Mouse (Mus musculus): Measurements from ENCODE around the gene B3galt1. TPM values are rescaled to one million over a fixed set of nuclear protein-coding genes. Genes with fewer than 3 reads are reported as not detected.

Gene B3galt1
- polyA plus RNA-seq, 1 experiment = 0.42 TPM

DNA sequence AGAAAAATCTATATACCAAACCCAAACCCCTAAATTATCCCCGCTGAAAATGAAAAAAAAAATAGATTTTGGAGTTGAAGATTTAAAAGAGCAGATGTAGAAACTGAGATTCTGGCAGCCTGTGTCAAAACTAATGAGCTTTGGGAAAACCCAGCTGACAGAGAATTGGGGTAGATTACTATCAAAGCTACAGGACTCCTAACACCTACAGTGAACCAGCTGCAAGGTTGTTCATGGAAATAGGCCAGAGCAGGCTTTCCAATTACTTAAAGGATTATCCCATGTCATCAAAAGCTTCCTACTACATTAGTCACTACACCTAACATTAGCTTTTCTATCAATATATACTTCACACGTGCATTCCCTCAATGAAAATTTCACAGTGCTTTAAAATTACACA lies 165.1 kb downstream of the B3galt1 start:
- no peak for DNase-seq (ENCODE audit: low read depth)

DNA sequence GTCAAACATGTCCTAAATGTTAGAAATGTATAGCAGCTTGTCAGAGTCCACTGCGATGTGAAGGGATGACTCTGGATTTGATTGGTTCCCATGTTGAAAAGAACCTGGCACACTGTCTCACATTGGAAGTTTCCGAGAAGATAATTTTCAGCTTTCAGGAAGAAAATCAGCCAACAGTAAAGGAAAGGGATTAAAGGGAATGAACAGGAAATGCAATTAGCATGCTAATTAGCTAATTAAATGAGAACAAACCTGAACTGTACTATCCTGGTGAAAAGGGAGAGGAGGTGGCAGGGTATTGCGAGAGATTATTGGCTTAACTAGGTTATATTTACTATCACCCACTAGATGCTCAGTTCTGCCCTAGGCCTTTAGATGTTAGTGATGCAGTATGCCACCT lies 185.9 kb downstream of the B3galt1 start:
- DNase-seq (ENCODE audit: low read depth) = no peak

DNA sequence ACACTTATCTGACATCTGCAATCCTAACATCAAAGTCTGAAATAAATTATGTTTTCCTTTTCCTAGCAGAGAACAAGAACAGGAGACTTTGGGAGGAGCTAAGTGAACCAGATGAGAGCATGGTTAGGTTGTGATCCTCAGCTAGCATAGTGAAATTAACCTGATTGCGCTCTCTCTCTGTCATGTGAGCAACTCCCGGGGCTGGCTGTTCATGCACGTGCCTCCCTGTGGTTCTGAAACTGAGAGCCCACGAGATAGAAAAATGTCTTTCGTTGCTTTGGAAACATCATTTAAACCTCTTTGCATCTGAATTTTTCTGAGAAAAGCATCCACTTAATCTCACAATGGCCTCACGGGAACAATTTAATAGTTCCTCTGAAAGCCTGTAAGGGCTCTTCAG lies 190.8 kb downstream of the B3galt1 start:
- no peak for DNase-seq (ENCODE audit: low read depth)

DNA sequence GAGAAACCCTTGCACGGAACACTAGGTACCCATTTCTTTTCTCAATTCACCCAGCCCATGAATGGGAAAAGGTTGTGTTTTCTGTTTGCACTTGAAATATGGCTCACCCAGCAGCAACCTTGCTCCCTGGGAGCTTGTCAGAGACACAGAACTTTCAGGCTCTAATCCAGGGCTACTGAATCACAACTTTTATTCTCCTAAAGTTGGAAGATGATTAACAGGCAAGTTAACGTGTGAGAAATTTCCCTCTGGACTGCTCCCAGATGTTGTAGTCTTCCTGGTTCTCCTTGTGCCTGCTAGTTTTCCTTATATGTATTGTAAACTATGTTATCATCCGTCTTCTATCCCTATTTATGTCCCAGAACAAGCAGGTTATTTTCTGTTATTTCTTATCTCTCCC lies 221.9 kb downstream of the B3galt1 start:
- no peak for DNase-seq (ENCODE audit: low read depth)

DNA sequence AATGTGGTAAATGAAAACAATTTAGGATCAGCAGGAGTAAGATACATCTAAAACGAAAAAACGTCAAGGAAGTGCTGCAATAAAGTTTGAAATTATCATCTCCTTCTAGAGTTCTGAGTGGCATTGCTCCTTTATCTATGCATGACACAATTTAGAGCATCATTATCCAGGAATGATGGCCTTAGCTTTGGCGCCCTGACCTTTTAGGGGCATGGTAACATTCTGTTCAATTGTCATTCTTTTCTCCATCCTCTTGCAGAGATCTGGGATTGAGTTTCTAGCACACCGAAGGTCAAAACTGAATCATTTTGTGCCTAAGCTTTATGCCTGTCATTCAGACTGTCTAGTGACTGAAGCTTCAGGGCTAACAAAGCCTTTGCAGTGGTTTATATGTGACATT lies 231.9 kb downstream of the B3galt1 start:
- no peak for DNase-seq (ENCODE audit: low read depth)

DNA sequence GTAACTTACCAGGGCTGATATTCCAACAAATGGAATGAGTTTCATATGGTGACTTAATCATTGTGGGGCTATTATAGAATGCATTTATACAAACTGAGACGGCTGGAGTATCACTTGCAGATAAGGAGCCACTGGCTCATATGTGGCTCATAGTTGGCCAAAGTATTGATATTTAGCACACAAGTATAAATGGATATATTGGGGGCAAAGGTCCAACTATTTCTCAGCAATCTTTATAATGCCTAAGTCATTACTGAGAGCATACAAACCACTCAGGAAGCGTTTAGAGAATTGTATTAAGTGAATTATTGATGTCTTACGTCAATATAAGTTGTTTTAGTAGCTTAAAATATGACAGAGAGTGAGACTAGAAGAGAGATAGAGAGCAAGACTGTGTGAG lies 234.3 kb downstream of the B3galt1 start:
- DNase-seq (ENCODE audit: low read depth) = no peak

DNA sequence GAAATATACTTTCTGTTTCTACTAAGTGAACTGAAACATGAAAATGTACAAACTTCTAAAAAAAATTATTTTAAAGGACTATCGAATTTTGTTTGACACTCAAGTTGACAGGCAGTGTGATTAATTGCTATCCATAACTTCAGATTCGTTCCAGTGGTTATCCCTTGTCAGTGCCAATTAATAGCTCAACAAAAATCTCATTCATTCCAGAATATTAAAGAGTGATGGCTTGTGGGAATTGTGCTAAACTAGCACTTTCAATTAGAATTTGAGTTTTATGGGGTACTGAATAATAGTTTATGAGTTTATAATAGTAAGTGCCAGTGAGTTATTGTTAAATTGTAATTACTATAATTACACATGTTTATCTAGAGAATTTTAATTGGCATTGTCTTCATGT lies 250.5 kb downstream of the B3galt1 start:
- DNase-seq (ENCODE audit: low read depth) = no peak

DNA sequence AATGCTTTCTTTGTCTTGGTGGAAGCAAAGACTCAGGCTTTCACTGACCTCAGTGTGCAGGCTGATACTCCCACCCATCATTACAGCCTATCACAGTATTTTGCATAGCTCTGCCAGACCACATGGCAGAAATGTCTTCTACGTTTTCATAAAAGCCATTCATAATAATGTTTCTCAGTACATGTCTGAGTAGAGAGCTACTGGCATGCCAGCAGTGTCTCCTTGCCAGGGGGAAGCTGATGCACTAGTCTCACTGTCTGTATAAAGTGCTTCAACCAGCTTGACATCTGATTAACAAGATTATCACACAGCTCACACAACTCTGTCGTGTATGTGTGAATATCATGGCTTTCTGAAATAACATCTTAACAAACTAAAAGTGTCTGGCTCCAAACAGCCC lies 252.3 kb downstream of the B3galt1 start:
- no peak for DNase-seq (ENCODE audit: low read depth)

DNA sequence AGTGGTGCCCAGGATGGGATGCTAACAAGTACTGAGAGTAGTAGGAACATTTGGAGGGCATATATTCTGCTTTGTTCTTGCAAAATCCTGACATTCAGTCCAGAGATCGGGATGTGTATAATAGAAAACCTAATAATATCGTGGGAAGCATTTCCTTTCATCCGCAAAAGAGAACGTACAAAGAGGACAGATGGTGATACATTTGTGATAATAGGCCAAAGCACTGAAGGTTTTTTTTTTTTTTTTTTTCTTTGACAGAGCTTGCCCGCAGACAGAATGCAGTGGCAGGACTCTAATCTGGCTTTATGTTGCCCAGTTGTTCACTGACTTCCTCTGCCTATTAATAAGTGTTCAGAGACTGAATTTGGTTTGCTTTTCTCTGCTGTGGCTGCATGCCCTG lies 256.7 kb downstream of the B3galt1 start:
- no peak for DNase-seq (ENCODE audit: low read depth)

DNA sequence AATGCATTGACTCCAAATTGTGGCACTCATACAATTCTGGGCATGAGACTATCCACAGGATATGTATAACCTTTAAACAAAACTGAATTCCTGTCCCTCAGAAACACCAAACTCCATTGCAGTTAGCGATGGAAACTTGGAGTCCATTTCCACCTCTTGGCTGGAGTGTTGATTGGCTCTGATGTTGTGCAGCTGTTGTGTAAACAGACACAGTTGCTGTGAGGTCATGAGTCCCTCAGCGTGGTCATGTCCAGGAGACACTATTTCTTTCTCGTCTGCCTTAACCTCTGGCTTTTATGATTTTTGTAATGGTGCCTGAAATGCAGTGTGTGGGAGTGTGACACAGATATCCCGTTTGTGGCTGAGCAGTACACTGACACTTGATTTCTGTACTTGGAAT lies 262.0 kb downstream of the B3galt1 start:
- no peak for DNase-seq (ENCODE audit: low read depth)

DNA sequence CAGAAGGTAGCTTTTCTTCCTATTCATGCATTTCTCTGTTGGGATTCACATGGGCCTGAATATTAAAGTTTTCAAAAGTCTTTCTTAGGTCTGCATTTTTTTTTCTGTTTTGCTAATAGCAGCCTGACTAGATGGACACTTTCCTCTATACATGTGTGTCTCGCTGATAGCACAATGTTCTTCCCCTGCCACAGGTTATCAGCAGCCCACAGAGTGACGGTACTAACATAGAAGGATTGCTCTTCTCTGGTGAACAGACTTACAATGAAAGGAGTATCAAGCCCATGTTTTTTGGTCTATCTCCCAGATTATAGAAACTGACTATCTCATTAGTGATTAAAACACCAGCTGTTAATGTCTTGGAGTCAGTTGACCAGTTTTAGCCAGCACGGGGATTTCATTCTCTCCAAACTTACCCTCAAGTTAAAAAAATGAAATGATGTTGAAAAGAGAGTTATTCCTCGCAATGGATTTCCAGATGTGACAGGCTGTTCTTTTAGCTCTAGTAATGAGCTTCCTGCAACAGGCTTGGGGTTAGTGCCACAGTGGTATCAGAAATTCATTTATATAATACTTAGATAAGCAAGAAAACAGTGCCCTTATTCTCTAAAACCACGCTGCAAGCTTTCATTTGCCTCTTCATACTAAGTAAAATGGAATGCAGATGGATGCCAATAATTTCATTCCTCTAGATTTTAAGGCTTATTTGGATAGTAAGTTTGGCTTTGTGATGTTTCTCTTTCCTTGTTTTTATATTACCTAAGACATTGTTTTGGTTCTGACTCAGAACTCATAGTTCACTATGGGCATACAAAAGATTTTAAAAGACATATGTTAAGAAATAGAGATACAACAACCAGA lies 263.6 kb downstream of the B3galt1 start:
- no peak for DNase-seq (ENCODE audit: low read depth)

DNA sequence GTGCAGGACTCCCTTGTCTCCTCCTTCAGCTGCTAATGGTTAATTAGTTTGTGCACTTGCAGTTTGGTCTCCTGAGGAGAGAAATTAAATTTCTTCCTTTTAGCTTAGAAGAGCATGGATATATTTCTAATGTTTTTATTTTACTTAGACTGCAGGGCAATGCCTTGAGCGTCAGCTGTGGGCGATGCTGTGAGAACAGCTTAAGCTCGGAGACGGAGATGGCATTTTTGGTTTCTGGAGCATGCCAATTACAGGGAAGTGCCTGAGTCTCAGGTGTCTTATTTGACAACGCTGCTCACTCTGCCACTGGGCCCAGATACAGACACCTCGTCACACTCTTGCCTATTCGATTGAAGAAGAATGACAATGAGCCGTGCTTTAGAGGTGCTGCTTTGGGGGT lies 282.1 kb downstream of the B3galt1 start:
- no peak for DNase-seq (ENCODE audit: low read depth)

DNA sequence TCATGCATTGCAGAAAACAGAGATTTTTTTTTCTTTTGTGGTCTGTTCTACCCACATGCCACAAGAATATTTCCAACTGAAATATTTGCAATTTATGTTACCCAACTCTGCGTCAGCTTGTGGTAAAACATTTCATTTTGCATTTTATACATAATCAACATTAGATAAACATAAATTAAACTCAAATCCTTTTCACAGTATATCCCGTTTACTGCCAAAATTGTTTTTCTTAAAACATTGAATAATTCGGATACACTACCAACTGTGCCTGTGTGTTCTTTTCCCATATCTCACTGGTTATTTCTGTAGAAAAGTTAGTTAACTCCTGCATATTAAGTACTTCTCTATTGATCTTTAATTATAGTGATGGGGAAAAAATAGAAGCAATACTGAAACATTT lies 285.1 kb downstream of the B3galt1 start:
- no peak for DNase-seq (ENCODE audit: low read depth)

DNA sequence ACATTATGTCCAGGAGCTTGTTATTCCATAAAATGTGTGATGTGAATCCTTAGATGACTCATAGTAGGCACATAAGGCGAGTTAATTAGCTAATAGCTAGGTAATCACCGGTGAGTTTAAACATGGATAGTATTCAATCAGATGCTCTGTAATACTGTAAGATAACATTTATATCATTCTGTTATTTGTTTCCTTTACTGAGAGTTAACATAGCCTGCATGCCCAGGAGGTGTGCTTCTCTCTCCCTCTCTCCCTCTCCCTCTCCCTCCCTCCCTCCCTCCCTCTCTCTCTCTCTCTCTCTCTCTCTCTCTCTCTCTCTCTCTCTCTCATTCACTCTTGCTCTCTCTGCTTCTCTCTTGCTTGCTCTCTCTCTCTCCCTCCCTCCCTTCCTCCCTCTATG lies 292.7 kb downstream of the B3galt1 start:
- no peak for DNase-seq (ENCODE audit: low read depth)

DNA sequence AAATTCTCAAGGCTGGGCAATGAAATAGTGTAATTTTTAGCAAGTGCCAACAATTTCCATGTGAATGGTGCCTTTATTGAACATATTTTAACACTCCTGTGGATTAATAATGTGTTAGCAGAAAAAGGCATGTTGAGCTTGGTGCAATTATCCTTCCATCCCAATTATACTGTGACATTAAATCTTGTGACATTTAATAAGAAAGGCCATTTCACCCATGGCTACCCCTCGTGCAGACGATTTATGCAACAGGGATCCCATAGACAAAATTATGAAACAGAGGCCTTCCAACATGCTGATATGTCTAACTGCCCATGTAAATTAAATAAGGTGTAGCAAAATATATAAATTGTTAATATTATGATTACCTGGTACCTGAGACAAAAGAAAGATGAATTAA lies 293.3 kb downstream of the B3galt1 start:
- DNase-seq (ENCODE audit: low read depth) = no peak

DNA sequence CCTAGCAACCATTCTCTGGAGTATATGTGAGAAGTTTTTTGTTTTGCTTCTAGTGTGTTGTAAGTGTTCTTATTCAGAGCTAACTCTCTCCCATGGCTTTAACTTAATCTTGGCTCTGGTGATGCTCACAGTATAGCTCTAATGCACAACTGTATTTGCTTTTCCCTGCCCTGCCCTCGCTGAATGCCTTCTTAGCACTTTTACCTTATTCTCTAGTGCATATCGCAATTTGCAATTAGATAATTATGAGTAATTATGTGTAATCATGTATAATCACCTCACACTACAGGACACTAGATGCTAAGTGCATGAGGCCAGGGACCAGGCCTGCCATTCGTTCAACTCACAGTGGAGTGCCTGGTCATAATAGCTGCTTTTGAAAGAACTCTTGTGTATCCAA lies 307.7 kb downstream of the B3galt1 start:
- no peak for DNase-seq (ENCODE audit: low read depth)

DNA sequence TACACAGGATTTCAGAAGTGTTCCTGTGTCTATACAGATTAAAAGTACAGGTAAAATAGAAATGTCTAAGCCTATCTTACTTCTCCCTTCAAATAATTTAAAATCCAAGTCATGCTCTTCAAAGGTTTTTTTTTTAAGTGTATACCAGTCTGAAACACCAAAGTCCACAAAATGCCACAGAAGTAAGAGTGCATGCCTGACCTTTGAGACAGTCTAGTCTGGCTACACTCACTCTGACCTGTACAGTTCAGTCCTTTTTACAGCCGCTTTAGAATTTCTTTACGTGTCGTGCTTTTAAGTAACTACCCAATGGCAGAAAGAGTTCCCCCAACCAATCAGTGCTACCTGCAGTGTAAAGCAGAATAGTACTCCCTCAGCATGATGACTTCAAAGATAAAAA lies 314.2 kb downstream of the B3galt1 start:
- DNase-seq (ENCODE audit: low read depth) = no peak

DNA sequence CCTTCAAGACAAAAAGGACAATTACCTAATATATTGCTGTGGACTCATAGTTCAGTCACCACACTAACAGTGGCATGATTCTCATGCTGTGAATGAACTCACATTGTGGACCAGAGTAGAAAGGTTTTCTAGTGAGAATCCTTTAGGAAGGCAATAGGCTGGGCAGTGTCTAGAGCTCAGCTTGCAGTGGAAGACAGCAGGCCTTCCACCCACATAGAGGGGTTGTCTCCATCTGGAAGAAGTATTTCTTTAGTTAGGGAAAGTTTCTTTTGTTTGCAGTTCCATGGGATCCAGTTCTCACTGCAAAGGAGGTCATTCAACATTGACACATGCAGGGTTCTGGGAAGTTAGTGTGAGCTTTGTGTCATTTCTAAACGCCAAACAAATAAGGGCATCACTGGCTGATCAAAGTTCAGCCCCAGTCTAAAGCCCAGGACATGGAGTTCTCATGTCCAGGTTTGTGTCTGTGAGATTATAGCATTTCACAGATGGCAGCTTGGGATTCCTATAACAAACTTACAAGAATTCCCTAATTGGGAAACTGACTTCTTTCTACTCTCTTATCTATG lies 316.1 kb downstream of the B3galt1 start:
- no peak for DNase-seq (ENCODE audit: low read depth)

DNA sequence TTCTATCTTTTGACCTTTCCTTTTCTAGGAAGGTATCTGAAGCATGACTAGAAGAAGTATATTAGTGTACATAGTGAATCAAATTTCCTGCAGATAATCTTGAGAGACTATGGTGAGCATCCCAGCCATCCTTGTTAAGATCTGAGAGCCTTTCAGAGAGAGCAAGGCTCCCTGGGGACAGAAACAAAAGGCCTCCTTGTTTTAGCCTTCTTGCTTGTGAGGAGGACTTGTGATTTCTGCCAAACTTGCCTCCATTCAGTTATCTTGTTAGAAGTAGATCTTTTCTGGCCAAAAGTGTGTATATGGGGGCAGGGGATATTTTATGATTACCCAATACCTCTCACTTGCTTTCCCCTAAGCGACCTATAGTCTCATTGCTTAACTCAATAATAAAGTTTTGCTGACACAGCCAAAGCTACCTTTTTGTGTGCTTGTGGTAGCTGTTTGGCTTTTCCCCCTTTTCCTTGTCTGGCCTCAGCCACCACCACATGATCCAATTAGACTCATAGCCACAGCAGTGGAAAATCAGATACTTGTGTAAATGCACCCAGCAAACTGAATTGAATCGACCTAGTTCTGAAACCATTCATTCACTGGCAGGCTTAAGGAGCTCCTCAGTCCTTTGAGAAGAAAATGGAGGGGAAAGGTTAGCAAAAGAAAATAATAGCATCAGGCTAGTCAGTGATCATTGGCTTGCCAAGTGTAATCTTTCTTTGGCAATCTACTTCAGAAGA lies 332.5 kb downstream of the B3galt1 start:
- no peak for DNase-seq (ENCODE audit: low read depth)

DNA sequence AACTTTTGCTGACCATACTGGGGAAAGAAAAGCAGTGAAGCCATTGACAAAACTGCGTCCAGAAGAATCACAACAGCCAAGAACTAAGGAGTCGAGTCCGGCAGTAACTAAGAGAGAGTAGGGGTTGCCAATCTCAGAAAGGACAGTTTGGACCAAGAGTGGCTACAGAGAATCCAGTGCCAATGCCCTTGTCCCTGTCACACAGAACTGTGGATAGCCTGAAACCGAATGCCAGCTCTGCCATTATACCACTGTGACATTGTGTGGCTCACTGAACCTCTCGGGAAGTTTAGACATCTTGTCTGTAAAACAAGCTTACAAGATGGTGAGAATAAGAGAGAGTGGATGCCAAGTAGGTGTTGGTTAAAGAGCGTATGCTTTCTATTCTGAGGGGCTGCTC lies 335.9 kb downstream of the B3galt1 start:
- no peak for DNase-seq (ENCODE audit: low read depth)

DNA sequence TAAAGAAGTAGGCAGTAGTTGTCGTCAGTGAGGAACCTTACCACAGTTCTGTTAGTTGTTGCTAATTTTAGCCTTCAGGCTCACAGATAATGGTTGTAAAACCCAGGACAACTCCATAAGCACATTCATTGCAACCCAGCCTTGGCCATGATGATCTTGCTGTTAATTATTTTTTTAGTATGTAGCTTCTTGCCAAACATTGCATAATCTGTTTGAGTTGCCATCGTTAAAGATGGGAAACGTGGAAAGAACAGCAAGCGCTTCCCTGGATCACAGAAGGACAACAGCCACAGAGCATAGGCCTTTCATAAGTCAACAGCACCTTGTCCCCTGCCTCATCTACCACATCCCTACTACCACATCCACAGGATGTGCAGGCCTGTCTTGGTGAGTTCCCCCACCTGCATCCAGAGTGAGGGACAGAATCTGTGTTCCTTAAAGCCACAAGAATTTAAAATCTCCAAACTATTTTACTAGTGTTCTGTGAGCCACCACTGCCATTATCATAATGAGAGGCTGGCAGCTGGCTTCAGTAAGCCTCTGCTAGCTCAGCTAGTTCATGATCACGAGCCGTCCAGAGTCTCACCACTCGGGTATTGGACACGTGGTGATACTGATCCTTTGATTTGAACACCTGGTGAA lies 337.1 kb downstream of the B3galt1 start:
- no peak for DNase-seq (ENCODE audit: low read depth)

DNA sequence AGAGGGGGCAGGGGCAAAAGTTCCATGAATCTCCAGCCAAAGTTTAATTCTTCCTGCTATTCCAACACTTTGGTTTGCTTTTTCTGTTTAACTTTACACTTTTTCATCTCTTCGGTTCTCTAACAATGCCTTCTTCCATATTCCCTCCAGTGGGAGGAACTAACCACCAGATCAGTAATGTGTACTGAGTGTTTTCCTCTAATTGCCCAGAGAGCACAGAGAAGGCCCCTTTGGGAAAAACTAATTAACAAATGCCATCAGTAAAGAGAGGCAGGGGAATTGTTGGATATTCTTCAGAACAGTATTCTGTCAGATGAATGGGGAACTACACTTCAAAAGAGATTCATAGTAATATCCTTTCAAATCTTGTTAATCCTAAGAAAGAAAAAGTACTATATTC lies 338.1 kb downstream of the B3galt1 start:
- DNase-seq (ENCODE audit: low read depth) = no peak

DNA sequence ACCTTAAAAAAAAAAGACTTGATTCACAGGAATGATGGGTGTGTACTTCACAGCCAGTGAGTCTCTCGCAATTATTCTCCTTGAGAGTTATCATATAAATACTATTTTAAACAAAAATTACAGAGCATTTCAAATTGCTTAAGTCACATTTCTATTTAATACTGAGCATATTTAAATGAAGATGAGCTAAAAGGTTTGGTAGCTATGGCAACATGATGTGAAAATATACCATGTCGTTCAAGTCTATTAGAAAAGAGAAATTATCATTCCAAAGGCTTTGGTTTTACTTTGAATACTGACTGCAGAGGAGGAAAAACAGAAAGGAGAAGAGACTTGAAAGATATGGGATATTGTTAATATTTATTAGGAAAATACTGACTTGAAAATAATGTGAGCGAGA lies 366.3 kb downstream of the B3galt1 start:
- no peak for DNase-seq (ENCODE audit: low read depth)

Data from gonadal fat pad, adult 2 months (tissue).